Mouse (Mus musculus): ENCODE results near the gene Gpr183. TPM values are rescaled to one million over a fixed set of nuclear protein-coding genes. Genes with fewer than 3 reads are reported as not detected.

Gpr183 gene
- 22.8 and 23.5 TPM in 2 replicates for polyA plus RNA-seq (2012; ENCODE audit: low replicate concordance)

DNA sequence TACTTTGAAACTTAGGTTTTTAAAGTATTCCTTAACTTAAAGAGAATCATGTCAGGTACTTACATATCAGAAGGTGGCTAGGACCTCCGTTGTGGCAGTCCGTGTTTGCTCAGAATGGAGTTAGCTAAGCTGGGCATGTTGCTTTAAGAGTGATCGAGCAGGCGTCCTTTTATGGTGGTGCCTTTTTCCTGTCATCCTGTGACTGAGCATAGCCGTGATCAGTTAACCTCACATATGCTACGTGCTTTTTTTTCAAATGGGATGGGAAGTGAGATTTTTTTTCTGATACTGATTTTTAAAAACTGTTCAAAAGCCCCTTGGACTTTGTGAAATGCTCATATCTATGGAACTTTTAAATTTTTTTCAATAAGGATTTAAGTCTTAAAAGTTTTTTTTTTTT lies at the start of gene Gpr183:
TSS of gene Gpr183 (minus strand) at position 206 of the 400 bp plus-strand sequence.

DNA sequence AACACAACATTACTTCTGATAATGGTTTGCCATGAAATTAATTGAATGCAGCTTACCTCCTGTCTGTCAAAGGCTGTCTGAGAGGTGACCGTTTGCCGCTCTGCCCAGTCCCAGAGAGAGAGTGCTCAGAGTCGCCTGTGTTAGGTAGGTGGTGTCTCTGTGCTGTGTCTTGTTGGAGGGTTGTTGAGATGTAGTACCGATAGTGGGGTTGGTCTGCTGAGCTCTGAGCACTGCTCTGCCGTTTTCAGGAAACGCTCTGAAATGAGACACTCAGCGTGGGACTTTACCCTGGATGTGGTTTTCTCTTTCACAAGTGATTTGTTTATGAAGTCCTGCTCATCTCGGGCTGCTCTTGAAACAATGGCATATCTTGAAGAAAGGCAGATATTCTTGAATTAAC lies 49.4 kb downstream of the Gpr183 start, which contains the start of gene Gpr18:
TSS of gene Gpr18 (minus strand) at position 161 of the 400 bp plus-strand sequence.

Other genes starting within 250 kb of the Gpr183 start
- 2.8 and 4.8 TPM in 2 replicates for gene Dock9, start 167.4 kb downstream of the Gpr183 start, polyA plus RNA-seq (2012; ENCODE audit: low replicate concordance)
- gene Ubac2, start 86.6 kb downstream of the Gpr183 start, polyA plus RNA-seq (2012; ENCODE audit: low replicate concordance), result 98.0 and 164 TPM in 2 replicates
- gene Gpr18, start 49.4 kb downstream of the Gpr183 start, polyA plus RNA-seq (2012; ENCODE audit: low replicate concordance), result 49.7 and 108 TPM in 2 replicates
- 0.26 and 0.40 TPM in 2 replicates for gene Timm8a2, start 69.5 kb upstream of the Gpr183 start, polyA plus RNA-seq (2012; ENCODE audit: low replicate concordance)
- gene Tm9sf2, start 141.8 kb upstream of the Gpr183 start, polyA plus RNA-seq (2012; ENCODE audit: low replicate concordance), result 138 and 363 TPM in 2 replicates
- gene Clybl, start 216.5 kb upstream of the Gpr183 start, polyA plus RNA-seq (2012; ENCODE audit: low replicate concordance), result 0.37 and 2.2 TPM in 2 replicates